Mouse (Mus musculus) bone marrow macrophage, adult 2 months (primary cell): ENCODE results near the gene Thpo.

Experiments
- CTCF ChIP-seq: IDR thresholded peaks from 2 replicates; pipeline ENCODE4 v1.5.1; 2012; ENCODE audit warnings: low read depth, mild to moderate bottlenecking, low read length, moderate library complexity
- POLR2A ChIP-seq: IDR thresholded peaks from 2 replicates; pipeline ENCODE4 v1.6.1; 2012; ENCODE audit warnings: mild to moderate bottlenecking, low read depth, low read length, borderline replicate concordance

DNA sequence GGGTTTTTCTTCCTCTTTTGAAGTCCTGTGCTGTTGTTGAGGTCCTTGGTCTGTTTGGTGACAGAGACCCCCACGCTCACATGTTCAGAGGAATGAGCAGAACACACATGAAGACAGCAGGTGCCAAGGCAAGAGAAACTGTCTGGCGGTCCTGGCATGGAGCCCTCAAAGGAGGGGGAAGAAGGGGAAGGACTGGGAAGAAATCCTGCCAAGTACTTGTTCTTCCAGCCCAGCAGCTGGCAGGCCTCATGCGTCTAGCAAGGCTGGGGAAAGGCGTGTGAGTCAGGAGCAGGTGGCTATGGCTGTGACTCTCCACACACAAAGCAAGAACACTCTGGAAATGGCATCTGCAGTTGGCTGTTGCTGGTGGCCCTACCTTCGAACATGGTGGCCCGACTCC, 12.3 kb upstream of the Thpo start:
- TF ChIP-seq POLR2A (no peak), CTCF (no peak)
